Mouse (Mus musculus) gastrocnemius, adult 8-10 months (tissue): Measurements from ENCODE around the gene Usp32. TPM values are rescaled to one million over a fixed set of nuclear protein-coding genes. Genes with fewer than 3 reads are reported as not detected.

Source experiments
- DNase-seq, 2 experiments: peaks; one replicate each; pipeline ENCODE4 v3.0.0; 2022; ENCODE audit warnings: low spot score in 2 of 2
- total RNA-seq, 4 experiments: library from RNA; stranded (reverse); gene quantifications; 2 replicates each; pipeline ENCODE4 v1.2.4; 2022

Usp32 gene
- total RNA-seq, 4 experiments from 2014 or later = 10.9 to 14.7 (median 12.1) TPM

DNA sequence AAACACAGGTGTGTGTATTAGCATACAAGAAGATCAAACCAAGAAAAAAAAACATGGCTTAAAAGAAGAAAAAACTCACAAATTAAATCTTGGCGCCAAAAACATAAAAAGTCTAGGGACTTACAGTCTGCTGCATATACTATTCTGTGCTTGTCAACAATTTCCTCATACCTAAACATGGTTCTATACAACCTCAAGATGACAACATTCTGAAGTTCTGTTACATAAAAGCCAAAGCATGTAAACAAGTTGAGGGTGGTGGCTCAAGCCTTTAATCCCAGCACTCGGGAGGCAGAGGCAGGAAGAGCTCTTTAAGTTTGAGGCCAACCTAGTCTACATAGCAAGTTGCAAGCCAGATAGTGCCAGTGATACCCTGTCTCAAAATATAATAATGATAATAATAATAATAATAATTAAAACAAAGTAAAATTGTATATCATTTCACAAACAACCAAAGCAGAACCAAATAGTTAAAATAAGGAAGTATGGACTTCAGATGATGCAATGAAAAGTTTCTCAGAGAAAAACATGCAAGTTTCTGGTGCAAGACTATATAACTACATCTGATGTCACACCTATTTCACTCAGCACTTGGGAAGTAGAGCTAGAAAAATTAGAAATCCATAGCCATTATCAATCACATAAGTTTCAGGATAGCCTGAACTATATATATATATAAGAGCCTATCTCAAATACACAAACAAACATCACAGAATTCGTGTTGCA, 16.5 kb downstream of the Usp32 start:
- DNase-seq = no peak

DNA sequence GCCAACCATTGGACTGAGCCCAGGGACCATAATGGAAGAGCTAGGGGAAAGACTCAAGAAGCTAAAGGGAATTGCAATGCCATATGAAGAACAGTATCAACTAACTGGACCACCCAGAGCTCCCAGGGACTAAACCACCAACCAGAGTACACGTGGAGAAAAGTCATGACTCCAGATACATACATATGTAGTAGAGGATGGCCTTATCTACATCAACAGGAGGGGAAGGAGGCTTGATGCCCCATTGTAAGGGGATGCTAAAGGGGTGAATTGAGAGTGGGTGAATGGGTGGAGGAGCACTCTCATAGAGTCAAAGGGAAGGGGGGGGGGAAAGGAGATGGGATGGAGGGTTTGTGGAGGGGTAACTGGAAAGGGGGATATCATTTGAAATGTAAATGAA, 17.9 kb downstream of the Usp32 start:
- DNase-seq = no peak

DNA sequence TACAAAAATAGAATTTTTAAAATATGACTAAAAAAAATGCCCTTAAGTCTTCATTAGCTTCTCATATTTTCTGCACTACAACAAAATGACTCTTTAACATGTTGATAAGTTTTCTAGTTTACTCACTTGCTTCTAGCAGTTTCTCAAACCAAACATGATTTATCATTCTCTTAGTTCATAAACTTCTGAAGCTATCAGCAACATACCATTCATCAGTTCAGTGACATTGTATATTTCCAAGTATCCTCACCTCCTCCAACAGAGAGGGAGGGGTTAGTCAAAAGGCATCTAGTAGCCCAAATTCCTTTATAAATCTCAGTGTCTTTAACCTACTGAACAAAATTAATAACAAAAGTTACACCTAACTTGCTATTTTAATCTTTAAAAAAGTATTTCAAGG, 22.8 kb downstream of the Usp32 start:
- DNase-seq = no peak

DNA sequence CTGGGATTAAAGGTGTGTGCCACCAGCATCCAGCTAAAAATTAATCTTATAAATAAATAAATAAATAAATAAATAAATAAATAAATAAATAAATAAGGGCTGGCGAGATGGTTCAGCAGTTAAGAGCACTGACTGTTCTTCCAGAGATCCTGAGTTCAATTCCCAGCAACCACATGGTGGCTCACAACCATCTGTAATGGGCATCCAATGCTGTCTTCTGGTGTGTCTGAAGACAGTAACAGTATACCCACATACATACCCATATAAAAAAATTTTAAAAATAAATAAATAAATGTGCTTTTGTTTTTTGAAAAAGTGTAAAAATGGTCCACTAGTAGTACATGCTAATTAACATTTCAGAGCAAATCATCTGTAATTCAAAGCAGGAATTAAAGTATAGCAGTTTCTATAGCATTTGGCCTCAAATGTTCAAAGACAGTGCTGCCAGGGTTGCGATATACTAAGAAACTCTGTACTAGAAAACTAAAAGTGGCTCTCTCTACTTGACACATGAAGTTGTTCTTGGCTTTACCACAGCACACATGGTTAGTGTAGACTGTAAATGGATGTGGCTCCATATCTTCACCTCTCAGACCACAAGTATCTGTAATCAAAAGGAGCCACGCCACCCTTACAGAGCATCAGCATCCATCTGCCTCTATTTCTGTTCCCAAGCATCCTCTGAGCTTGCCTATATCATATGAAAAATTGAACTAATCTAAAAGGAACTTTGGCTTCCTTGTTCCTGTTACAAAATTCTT, 23.7 kb downstream of the Usp32 start:
- no peak for DNase-seq

DNA sequence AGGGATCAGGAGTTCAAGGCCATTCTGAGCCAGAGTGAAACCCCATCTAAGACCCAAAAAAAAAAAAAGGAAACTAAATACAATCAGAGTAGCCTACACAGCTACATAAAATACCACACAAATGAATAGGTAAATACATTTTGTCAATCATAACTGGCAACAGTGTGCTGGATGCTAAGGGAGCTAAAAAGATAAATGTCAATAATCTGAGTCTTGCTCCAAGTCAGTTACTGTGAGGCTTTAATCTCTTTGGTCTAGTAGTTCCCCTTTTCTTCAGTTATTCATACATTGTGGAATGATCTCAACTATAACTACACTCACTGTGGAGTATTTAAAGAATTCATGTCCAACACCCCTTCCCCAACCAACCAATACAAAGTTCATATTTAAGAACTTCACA, 30.0 kb downstream of the Usp32 start:
- no peak for DNase-seq

DNA sequence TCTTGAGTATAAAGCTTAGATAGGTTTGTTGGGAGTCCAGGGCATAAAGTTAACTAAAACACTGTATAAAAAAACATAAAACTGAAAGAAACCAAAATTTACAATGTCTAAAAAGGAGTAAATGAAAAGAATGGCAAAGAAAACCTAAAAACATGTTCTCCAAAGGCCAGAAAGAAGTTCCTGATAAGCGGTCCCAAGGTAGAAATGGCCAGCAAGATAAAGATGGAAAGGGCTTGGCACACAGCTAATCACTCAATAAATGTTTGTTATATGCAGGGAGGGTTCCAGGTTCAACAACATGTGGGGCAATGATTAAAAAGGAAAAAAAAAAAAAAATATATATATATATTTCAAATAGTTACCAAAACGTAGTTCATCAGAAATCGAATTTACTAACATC, 32.7 kb downstream of the Usp32 start:
- DNase-seq = no peak

DNA sequence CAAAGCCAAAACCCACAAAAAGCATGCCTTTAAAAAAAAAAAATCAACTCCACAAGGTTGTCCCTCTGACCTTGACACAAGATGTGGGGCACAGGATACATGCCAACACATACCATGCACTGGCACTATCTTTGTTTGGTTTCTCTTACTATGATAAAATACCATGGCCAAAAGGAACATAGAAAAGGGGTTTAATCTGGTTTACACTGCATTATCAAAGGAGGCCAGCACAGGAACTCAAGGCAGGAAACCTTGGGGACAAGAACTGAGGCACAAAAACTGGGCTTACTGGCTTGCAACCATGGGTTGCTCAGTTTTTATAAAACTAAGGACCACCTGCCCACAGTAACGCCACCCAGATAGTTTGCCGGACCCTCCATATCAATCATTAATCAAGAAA, 34.1 kb downstream of the Usp32 start:
- DNase-seq = no peak

DNA sequence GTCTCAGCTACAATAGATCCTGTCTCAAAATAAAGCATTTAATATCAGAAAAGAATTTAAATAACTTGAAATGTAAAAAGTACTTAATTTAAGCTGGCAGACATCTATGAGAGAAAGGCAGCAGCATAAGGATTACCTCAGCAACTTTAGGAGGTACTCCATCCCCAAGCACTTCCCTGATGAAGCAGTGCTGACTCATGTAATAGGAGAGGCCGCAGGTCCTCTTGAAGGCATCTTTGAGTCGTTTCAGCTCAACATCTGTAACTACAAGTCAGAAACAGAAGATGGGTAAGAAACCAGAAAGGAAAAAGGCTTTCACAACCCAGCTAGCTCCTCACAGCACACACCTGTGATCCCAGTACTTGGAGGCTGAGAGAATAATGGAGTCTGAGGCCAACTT, 36.2 kb downstream of the Usp32 start:
- no peak for DNase-seq

DNA sequence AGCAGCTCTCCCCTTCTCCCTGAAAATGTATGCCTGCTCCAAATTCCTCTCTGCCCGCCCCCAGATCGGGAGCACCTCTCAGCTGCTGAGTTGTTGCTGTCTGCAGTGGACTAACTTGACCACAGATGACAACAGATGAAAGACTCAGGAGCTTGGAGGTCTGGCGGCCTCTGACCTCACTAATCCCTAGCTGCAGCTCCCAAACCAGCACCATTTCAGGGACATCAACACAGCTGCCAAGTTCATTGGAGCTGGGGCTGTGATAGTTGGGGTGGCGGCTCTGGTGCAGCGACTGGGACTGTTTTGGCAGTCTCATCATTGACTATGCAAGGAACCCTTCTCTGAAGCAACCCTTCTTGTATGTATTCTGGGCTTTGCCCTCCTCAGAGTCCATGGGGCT, 44.8 kb downstream of the Usp32 start:
- no peak for DNase-seq

DNA sequence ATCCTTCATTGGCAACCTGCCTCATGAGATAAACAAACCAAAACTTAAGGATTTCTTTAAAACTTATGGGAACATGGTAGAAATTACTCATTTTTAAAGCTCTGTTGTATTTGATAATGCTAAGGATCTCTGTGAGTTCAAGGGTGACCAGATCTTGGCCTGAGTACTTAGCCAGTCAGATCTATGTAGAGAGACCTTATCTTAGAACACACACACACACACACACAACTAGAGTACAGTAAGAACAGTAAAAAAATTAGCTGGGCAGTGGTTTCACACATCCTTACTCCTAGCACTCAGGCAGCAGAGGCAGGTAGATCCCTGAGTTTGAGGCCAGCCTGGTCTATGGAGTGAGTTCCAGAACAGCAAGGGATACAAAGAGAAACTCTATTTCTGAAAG, 53.7 kb downstream of the Usp32 start:
- no peak for DNase-seq

DNA sequence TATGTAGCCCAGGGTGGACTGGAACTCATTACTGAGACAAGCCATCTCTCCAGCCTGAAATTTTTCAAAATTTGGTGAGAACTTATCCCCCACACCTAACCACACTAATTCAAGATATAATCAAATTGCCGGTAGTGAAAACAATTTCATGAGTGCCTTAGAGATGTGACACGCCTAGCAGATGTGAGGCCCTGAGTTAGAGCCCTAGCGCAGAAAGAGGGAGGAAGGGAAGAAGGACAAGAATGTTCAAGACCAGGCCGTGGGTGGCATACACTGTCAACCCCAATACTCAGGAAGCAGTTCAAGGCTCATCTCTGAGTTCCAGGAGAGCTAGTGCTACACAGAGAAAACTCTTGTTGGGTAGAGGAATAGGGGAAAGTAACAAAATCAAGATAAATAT, 72.1 kb downstream of the Usp32 start:
- no peak for DNase-seq

DNA sequence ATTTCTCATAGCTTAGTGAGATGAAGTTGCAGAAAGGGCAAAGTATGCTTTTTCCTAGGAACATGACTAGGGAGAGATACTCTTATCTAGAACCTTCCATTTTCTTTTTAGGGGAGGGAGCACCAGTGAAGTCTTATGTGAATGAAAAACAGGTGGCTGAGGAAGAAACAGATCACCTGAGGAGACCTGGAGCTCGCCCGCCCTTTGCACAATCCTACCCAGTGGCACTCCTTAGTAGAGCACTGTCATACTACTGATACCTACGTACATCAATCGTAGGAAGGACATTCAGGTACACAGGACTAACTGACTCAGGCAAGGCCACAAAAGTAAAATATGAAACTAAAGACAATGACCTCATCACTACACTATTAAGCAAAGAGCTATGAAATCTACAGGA, 81.4 kb downstream of the Usp32 start:
- DNase-seq = no peak

DNA sequence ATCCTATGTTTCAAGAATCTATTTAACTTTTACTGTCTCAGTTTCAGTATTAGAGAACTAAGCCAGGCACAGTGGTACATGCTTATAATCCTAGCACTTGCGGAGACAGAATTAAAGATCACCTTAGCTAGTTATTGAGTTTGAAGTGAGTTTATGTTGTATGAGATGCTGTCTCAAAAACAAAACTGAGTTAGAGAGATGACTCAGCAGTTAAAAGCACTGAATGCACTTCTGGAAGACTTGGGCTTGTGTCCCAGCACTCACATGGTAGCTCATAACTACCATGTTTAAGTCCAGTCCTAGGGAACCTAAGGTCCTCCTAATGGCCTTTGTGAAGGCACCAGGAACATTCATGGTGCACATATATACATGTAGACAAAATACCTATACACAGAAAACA, 82.4 kb downstream of the Usp32 start:
- DNase-seq = no peak

DNA sequence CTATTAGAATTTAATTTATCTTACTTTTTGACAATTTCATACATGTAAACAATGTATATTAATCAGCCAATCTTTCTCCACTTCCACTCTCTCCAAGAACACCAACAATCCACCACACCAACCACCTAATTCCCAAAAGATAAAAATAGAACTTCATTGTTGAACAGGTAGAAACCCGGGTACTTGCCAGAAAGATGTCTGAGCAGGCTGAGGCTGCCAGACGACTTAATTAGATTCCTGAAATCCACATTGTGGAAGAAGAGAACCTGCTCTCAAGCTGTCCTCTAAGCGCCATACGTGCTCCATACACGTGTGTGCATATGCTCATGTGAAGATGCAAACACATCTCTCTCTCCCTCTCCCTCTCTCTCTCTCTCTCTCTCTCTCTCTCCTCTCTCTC, 83.1 kb downstream of the Usp32 start:
- DNase-seq = no peak

DNA sequence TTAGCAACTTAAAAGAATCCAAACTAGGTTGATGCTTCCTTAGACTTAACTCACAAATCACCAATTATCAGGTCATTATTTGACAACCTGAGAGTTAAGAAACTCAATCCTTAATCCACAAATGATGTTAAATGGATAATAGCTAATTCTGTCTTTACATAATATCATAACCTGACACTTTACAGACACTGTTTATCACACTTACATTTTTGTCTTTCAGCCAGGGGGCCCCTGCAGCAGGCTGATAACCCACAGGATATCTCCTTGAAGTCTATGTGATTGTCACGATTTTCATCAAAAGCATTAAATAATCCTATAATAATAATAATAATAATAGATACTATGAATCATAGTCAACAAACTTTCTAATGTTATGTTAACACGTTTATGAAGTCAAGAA, 84.4 kb downstream of the Usp32 start:
- DNase-seq = no peak

DNA sequence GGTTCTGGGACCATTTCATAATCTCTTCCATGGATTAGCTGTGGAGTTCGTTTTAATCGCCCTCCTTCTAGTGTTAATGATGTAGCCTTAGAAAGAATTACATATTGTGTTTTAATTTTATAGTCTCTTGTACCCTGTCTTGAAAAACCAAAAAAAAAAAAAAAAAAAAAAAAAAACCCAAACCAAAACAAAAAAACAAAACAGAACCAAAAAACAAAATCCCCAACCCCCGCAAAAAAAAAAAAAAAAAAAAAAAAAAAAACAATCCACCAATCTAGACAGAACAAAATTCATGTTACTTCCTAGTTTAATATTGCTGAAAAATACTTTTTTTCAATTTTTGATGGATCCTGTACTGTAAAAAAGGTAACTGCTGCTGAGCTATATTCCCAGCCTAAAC, 100.7 kb downstream of the Usp32 start:
- DNase-seq = no peak

DNA sequence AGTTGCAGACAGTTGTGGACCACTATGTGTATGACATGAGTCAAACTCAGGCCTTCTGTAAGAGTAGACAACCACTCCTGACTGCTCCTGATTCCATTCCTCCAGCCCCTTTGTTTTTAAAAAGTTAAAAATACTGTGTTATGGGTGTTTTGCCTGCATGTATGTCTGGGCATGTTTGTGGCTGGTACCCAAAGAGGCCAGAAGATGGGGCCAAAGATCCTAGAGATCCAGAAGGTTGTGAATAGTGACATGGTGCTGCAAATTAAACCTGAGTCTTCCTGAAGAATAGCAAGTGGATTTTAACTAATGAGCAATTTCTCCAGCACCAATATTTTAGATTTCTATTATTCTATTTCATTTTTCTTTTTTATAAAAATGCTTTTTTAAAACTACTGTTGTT, 126.8 kb downstream of the Usp32 start:
- no peak for DNase-seq

DNA sequence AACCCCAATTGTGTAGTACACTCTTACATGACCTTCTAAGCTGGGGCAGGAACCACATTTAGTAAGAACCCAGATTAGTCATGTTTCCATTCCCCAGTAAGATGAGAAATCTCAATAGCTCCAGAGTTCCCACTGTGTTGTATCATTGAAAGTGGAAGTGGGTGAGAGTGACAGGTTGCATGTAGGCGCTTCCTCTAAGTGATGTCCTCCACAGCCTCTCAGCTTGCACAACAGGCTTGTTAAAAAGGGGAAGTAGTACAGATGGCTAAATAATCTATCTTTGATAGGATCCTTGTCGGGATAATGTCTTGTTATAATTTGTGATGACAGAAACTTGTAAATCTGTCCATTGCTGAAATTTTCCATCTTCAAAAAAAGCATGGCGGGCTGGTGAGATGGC, 136.4 kb downstream of the Usp32 start:
- no peak for DNase-seq

DNA sequence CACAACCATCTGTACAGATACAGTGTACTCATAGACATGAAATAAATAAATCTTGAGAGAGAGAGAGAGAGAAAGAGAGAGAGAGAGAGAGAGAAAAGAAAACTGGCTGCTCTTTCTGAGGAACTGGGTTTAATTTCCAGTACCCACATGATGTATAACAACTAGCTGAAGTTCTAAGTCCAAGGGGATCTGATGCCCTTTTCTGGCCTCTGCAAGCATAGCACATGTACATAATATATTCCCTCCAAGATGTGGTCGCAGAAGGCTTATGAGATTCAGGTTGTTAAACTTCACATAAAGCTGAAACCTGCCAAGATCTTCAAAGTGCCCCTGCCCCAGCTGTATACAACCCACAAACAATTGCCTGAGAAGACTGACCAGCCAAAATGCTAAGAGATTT, 144.7 kb downstream of the Usp32 start:
- no peak for DNase-seq

DNA sequence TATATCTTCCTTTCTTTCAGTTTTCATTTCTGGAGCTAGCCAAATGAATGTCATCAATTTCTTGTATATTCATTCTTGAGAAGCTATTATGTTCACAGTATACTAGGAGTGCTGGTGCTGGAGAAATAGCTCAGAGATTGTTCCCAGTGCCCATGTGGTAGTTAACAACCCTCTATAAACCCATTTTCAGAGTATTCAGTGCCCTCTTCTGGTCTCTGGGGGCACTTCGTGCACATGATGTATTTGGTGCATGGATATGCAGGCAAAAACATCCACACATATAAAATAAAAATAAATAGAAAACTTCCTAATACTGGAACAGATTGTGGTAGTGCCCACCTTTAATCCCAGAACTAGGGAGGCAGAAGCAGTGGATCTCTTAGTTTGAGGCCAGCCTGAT, 147.0 kb downstream of the Usp32 start:
- DNase-seq = no peak

DNA sequence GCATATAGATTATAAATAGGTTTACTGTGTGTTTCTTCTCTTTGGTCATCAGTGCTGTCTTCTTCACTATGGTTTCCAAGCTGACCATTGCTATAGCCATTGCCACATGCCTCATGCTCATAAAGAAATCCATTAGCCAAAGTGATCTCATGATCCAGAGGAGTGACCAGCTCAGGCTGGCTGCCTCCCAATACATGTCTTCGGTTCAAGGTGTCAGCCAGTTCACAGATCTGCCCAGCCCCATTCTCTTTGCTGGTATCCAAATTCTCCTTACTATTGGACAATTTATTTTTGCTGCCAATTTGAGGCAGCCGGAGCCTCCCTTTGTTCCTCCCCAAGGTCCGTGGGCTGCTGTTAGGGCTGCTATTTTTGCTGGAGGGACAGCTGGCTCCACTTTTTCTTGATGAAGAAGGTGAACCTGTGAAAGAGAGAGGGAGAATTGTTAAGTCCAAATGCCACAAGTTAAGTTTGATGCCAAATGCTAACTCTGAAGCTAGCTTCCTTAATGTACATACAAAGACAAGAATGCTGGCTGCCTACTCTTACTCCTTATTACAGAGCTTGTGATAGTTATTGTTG, 151.5 kb downstream of the Usp32 start:
- no peak for DNase-seq

DNA sequence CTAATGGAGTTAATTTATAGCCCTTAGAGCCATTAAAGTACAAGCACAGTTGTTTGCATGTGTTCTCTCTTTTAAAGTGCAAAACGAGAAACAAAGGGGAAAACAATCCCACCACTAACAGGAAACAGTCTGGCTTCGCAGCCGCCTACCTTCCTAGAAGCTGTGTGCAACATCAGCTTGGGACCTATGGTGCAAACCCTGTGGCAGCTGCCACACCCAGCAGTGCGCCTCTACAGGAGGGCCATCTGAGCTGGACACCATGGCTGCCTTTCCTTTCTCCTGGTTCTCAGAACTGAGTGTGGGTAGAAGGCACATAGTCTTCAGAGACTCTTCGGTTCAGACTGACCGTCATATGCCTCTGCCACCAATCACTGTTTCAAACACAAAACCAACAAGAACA, 154.5 kb downstream of the Usp32 start:
- DNase-seq = no peak

DNA sequence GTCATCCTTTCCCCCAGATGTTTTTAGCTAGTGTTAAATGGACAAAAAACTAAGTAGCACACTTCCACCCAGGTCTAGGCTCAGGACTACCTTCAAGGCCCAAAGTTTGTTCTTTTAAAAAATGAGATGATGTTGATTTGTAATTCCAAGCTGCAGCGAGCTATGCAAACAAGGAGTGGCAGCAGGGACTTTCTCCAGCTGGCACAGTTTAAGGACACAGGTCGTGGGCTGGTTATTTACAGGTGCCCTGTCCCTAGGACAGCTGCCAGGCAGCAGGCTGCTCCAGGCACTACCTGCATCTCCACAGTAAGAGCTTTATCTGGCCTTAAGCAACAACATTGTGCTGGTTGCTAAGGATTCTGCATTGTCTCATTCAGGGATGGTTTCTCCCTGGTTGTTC, 159.3 kb downstream of the Usp32 start:
- DNase-seq = no peak
